Mouse (Mus musculus) hematopoietic stem cell, adult 5-6 weeks (primary cell): ENCODE data around the gene Fbxl4. TPM values are rescaled to one million over a fixed set of nuclear protein-coding genes. Genes with fewer than 3 reads are reported as not detected.

Experiments
- ATAC-seq, 2 experiments: fragments of 125-278 bp in 1 of 2; replicated peaks in 1 of 2; 2 replicates each; pipeline ENCODE4 v1.8.0; 2016 to 2017; ENCODE audit warnings: inconsistent platforms in 2 of 2, mild to moderate bottlenecking in 2 of 2, moderate number of reproducible peaks in 2 of 2, low read depth in 1 of 2, moderate TSS enrichment in 1 of 2; ENCODE audit not compliant: low FRiP score in 2 of 2, poor library complexity in 2 of 2, severe bottlenecking in 2 of 2, insufficient read depth in 1 of 2, low TSS enrichment in 1 of 2
- total RNA-seq: library from RNA; stranded (forward); fragments of 172-1452, 232-1000 nt; gene quantifications from 2 replicates; pipeline ENCODE4 v1.2.3, GENCODE M21; 2017

Fbxl4 gene
- total RNA-seq, 1 experiment from 2014 or later = 7.6 TPM

- ATAC-seq = no peak
Observed at GRCm38 (mm10) chr4:22422400-22422799, 65.1 kb downstream of the Fbxl4 start.

DNA sequence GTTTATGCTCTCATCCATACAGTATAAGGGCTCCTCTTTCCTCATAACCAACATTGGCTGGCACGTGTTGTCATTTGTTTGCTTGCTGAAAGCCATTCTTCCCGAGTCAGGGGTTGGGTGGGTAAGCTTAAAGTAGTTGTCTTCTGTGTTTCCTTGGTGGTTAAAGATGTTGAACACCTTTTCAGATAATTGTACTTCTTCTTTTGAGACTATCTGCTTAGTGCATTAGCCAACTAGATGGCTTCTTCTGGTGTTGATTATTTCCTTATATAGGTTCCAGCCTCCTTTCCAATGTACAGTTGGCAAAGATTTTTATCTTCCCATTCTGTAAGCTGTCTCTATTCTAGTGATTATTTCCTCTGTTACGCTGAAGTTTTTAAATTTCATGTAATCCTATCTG is 70.8 kb downstream of the Fbxl4 start:
- no peak for ATAC-seq

GRCm38 (mm10) chr4:22469575-22469974 is 112.2 kb downstream of the Fbxl4 start:
- ATAC-seq = no peak

GRCm38 (mm10) chr4:22476967-22477710 is 119.8 kb downstream of the Fbxl4 start:
- ATAC-seq = no peak

GRCm38 (mm10) chr4:22477711-22478230 is 120.4 kb downstream of the Fbxl4 start:
- ATAC-seq = no peak

- no peak for ATAC-seq
Observed at GRCm38 (mm10) chr4:22478488-22479367, 121.4 kb downstream of the Fbxl4 start.

DNA sequence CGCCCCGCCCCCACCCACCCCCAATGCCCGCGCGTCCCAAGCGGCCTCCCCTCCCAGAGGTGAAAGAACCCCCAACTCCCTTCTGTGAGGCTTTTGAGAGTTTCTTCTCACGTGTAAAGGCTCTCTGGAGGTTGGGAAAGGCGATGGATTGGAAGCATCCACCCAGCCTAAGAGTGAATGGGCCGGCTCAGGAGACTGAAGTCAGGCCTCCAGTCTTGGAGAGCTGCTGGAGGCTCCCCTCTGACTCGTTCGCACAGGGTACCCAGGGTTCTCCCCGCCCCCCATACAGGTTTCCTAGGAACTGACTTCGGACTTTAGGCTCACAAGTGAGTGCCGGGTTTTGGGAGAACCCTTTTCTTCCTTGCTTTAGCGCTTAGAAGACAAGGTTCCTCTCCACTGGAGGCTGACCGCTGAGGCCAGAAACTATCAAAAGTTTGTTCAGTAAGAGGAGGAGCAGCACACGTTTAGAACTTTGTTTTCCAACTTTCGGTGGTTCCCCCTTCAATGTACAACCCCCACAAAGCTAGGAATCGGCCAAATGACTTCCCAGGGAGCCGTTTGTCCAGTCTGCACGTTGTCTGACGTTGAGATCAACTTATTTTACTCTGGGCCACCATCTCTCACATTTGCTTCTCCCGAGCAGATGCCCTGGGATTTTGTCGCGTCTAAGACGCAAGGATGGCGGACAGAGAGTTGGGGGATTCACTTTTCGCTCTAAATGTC is 122.2 kb downstream of the Fbxl4 start:
- no peak for ATAC-seq

DNA sequence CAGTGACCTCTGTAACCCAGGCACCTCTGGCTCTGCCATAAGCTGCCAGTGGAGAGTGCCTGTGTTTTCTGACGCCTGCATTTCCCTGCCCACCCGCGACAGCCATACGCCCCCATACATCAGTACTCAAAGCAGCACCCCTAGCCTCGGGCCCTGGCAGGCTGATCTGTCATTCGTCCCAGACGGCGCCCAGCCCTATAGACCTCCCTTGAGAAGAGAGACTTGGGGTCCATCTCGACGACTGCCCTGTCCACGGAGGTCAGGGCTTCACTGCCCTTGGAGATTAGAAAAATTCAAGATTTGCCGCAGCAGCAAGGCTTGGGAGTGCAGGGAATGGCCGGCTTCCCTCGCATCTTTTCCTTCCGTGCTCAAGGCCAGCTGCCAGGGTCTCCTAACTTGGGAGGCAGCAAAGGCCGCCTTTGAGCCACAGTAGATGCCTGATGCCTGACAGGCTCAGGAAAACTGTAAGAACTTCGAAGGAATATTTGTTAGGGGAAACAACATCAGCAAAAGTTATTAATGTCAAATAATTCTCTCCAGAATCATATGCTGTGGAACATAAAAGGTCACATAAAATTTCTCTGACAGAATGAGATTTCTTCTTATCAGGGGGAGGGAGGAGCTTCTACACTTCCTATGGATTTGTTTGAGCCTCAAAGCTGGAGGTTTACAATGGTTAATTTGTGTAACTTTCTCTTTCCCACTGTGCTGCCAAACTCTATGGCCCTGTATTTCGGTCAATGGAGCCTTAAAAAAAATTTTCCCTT is 122.9 kb downstream of the Fbxl4 start:
- ATAC-seq = no peak

GRCm38 (mm10) chr4:22480858-22481205 is 123.5 kb downstream of the Fbxl4 start:
- ATAC-seq = no peak

- no peak for ATAC-seq
Observed at GRCm38 (mm10) chr4:22482118-22482517, 124.8 kb downstream of the Fbxl4 start.

DNA sequence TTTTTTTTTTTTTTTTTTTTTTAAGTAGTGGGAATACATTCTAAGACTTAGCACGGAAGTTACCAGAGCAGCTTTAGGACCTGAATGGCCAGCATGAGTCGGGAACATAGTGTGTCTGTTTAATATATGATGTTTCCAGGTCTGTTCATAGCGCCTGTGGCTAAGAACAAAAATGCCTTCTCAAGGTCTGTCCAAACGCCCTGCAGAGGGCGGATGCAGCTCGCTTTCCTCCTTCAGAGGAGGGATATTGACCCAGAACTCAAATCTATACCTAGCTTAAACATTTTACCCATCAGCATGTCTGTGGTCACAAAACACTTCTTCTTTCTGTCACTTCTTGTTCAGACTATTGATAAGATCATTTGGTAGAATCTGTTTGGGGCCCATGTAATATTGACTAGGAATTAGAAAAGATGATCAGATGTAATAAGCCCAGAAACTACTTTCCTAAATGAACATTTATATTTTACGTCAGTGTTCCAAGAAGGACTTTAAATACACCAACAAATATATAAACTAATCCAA is 125.5 kb downstream of the Fbxl4 start:
- ATAC-seq = no peak

DNA sequence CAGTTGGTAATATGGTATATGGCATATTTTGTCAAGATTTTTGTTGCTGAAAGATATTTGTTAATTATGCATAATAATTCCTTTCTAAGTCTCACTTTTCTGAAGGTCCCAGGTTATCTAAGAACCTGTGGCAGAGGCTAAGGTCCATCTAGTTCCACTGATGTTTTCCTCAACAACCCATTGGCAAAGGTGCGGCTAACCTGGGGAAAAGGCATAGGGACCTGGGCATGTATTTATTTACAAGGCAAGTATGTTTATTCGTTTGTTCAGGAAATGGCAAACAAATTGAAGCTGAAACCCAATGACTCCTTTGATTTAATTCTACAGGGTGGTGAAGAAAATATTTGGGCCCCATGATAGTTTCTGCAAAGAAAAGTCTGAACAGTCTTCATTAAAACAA is 126.2 kb downstream of the Fbxl4 start:
- no peak for ATAC-seq

Other genes starting within 250 kb of the Fbxl4 start
- not detected in 2 replicates for gene Pou3f2, start 130.8 kb downstream of the Fbxl4 start, total RNA-seq